Mouse (Mus musculus) spleen, postnatal 14 days (tissue): ENCODE data around the gene Nfkb1.

Source experiments
- DNase-seq, 2 experiments: peaks; one replicate each; pipeline ENCODE4 v3.0.0; 2021 to 2022; ENCODE audit warnings: low spot score in 2 of 2

Gene Nfkb1

DNA sequence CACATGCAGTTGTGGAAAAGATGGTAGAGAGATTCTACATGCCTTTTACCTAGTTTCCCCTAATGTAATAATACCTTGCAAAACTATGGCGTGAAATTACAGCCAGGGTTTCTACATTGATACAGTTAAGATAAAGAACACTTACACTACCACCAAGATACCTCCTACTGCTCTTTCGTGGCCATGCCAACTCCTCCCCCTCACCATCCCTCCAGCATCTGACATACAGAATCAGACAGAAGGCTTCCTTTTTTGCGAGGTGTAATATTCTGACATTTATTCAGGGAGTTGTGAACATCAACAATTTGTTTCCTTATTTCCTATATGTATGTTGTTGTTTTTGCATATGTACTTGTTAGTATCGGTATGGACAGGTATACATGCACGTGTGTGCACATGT is 11.3 kb upstream of the Nfkb1 start:
- no peak for DNase-seq

- no peak for DNase-seq
Measured at GRCm38 (mm10) chr3:135699523-135700264, 8.3 kb upstream of the Nfkb1 start.

- DNase-seq: no peak
Measured at GRCm38 (mm10) chr3:135698466-135698975, 7.2 kb upstream of the Nfkb1 start.

GRCm38 (mm10) chr3:135696262-135696661 is 4.9 kb upstream of the Nfkb1 start:
- DNase-seq: no peak

- DNase-seq: no peak
Measured at GRCm38 (mm10) chr3:135692999-135693398, 1.7 kb upstream of the Nfkb1 start.

DNA sequence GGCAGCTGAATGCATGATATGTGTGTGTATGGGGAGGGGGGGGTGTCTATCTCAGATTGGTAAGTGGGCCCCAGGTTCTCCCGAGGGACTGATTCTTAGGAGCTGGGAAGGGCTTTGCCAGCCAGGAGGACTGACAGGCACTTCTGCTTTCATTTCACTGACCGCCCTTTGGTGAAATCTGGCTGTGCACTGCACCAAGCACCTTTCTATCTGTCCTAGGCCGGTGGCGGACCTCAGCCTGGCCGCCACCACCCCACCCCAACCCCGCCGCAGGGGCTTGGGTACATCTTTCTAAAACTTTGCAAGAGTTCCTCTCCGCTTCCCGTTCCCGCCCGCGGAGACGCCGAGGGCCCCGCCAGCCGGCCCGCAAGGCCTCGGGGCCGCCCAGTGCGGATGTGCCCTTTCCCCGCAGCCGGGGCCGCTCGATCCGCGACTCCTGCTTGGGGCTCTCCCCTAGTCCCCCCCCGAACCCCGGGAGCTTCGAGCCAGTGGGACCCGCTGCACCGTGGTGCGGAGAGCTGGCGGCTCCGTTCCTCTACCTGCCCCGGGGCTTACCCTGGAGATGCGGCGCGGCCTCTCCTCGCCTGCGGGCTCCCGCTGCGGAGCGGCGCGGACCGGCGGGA is 668 bp downstream of the Nfkb1 start:
- peak; percentile 9 to 36 for DNase-seq

DNA sequence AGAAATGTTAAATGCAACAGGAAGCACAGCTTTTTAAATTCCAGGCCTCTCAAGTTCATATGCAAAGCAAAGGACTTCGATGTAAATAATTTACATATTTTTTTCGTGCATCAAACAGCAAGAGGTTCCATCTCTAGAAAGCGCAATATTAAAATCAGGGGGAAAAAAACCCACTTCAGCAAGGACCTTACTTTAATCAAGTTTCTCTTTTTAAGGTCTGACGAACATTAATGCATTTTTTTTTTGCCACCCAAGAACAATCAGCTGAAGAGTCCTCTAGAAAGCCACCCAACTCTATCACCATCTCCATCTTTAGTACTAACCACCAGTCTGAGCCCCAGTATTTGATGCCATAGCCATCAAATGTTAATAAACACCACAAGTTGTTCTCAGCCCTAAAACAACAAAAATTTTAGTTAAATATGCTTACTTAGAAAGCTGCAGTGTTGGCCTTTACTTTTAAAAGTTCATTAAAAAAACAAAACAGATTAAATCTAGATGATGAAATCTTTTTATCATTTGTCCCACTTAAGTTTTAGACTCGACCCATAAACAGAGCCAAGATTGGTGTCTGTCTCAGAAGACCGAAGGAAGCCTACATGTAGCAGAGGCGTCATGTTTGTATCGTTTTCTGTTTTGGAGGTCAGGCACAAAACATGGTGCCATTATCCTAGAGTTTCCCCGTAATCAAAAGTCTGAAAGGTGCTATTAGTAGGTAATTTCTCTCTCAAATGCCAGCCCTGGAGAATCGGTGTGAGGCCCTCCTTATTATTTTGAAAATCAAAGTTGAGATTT is 1.4 kb downstream of the Nfkb1 start:
- DNase-seq: no peak

GRCm38 (mm10) chr3:135688970-135689772 is 2.2 kb downstream of the Nfkb1 start:
- no peak for DNase-seq

DNA sequence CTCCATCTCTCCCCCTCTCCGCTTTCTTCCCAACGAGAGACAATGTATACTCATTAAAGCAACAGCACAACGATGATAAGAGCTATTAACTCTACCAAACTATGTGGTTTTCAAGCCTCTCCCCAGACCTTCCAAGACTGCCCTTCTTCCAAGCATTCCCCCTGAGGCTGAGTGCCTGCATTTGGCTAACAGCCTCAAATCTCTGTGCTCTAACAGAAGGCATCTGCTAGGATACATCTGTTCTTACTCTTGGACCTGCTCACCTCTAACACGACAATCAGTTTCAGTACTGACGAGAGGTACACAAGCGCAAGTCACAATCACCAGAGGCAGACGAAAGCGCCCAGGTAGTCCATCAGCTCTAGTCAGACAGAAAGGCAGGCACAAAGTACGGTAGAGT is 3.4 kb downstream of the Nfkb1 start:
- no peak for DNase-seq

DNA sequence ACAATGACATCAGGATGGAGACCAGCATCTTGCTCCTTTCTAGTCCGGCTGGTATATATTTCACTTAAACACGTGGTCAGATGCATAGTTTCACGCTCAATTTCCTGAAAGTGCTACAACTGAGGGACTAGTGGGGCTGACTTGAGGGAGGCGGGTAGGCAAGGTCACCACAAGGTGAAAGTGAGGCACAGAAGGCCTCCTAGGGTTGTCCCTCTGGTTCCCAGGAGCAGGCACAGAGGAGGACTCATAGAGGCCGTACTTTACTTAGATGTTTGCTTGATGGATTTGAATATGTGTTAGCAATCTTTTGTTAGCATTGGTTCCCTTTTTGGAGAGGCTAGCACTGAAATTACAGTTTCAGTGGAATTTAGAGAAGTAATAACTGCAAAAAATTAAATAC is 4.9 kb downstream of the Nfkb1 start:
- no peak for DNase-seq

GRCm38 (mm10) chr3:135683275-135683674 is 8.1 kb downstream of the Nfkb1 start:
- DNase-seq: no peak

DNA sequence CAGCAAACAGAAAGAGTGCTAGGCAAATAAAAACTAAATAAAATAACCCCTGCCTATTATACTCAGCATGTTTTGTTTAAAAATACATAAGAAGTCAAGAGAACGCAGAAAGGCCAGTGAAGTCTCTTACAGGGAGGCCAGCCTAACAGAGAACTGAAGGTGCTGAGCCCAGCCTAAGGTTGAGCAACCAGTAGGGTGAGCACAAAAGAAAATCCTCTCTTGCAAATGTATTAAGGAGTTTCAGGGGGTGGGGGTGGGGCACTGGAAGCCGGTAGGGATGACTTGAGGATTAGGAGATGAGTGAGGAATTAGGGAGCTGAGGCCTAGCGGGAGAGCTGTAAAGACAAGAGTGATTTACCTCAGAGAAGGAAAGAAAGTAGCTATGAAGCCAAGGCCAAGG is 9.1 kb downstream of the Nfkb1 start:
- no peak for DNase-seq

- no peak for DNase-seq
Measured at GRCm38 (mm10) chr3:135681272-135681783, 10.0 kb downstream of the Nfkb1 start.

DNA sequence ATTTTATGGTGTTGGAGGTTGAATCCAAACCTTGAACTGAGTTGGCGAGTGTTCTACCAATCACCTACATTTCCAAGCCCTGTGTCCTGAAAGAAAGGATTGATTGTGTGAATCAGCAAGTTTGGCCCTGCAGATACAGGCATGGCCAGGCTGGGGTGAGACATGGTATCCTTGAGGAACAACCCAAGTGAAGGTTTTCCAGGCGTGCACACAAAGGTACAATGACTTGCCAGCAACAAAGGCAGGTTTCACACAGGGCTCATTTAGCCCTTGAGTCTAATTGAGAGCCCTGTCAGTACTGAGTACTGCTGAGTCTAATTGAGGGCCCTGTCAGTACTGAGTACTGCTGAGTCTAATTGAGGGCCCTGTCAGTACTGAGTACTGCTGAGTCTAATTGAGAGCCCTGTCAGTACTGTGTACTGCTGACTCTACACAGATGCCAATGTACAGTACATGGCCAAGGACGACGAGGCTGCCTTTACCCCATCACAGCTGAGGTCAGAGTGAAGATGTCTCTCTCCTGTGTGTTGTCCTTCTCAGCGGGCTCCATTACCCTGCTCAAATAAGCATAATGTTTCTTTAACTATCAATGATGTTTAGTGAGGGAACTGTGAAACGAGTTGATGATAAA is 11.0 kb downstream of the Nfkb1 start:
- DNase-seq: no peak

DNA sequence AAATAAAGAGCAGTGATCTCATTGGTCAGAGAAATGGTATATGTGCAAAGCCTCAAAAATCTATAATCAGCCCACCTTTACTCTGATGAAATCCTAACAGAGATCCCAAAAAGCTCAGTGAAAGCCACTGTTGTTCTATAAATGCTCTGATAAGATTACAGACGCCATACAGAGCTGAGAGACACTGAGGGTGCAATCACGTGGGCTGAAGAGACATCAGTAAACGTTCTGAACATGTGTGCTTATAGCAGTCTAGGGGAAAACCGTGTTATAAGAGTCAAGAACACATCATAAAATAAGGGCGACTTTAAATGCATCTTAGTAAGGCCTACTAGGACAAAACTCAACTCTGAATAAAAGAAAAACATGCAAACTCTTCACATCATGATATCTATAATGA is 14.3 kb downstream of the Nfkb1 start:
- no peak for DNase-seq

DNA sequence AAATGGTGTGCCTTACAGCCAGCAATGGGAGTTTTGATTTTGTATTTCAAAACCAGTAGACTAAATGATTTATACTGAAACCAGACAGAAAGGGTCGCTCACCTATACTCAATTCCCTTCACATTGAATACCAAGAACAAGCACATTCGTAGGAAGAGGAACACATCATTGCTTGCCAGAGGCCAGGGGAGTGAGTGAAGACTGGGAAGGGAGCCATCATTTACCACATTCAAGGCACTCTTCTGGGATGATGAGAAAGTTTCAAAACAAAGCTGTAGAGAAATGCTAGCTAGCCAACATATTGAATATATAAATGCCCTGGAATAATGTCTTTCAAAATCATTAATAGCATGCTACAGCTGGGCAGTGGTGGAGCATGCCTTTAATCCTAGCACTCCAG is 15.0 kb downstream of the Nfkb1 start:
- DNase-seq: no peak

DNA sequence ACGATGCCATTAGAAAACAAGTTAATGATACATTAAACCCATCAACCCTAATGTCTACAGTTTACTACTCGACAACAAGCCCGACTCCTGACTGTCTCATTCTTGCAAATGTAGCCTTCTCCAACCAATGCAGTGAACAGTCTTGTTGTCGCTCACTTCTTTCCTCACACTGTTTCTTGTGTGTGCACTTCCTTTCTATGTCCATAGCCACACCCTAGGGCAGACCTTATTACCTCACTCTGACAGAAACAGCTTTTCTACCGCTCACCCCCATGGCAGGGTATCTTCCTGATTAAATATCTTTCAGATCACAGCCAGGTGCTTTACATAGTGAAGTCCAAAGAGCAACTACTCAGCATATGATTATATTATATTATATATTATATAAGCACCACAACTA is 15.9 kb downstream of the Nfkb1 start:
- no peak for DNase-seq

DNA sequence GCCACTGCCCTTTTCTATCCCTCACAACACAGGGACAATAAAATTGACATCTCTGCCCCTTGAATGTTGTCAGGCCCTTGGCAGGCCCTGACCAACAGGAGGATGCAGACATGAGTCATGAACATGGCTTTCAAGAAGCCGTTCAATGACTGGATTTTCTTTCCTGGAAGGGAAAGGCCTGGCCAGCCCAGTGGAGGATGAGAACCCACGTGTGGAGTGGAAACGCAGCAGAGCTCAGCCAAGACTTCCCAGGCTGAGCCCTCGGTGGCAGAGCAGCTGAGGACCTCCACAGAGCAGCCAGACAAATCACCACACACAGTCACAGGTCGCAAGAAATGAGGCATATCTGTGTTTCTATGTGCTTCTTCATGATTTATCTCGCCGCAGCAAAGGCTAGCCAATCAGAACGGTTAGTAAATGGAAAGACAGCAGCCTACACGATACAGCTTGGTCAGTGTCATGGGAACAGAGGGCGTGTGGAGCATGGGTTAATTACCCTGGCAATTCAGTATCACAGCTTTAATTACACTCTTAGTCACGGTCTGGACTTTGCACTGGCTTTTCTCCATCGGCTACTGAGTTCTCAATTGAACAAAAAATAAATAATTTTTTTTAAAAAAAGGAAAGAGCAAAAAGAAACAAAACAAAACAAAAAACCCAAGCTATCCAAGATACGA is 16.5 kb downstream of the Nfkb1 start:
- DNase-seq: no peak

GRCm38 (mm10) chr3:135673695-135674094 is 17.7 kb downstream of the Nfkb1 start:
- no peak for DNase-seq

GRCm38 (mm10) chr3:135673041-135673440 is 18.3 kb downstream of the Nfkb1 start:
- no peak for DNase-seq

DNA sequence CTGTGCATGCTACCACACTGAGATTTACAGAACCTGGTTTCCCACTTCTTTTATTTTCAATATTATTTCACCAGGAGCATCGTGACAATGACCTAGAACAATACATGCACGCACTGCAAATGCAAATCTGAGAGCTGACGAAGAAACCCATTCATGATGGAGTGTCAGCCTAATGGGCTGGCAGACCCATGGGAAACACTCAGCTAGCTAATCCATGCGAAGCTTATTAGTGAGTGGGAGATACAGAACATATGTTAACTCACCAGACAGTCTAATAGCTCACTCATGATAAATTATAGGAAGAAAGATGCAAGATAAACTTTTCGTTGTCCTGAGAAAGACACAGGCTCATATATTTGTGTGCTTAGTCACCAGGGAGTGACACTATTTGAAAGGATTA is 19.2 kb downstream of the Nfkb1 start:
- no peak for DNase-seq
